Mouse (Mus musculus): ENCODE measurements around the gene Arnt.

Gene Arnt

DNA sequence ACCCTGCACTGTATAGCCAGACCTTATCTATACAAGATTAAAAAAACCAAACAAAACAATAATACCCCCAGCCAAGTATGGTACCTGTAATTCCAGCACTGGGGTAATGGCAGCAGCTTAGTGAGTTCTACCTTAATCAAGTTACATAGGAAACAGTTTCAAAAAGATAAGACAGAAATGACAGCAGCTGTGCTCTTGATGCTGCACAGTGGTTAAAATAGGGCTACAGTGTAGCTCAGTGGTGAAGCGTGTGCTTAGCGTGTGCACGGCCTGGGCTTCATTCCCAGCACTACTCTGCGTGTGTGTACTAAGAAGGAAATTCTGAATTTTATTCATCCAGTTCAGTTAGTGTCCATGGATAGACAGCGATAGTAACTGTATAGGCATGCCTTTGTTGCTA lies 22.2 kb downstream of the Arnt start:
- DNase-seq (ENCODE audit: low read depth, low spot score): no peak

DNA sequence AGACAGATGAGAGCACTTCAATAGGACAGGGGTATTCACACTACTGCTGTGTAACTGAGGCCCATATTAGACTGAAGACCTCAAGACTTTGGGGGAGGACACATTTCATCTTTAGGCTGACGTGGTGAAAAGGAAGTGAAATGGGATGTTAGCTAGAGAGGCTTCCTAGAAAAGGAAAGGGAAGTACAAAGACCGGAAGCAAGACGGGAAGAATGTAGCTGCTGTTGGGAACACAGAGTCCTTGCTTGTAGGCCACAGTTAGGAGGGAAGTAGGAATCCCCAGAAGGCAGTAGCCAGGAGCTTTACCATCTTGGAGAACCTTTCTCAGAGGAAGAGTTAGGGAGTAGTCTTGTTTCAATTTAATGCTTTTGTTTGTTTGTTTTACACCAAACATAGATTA lies 23.6 kb downstream of the Arnt start:
- DNase-seq (ENCODE audit: low read depth, low spot score): no peak

DNA sequence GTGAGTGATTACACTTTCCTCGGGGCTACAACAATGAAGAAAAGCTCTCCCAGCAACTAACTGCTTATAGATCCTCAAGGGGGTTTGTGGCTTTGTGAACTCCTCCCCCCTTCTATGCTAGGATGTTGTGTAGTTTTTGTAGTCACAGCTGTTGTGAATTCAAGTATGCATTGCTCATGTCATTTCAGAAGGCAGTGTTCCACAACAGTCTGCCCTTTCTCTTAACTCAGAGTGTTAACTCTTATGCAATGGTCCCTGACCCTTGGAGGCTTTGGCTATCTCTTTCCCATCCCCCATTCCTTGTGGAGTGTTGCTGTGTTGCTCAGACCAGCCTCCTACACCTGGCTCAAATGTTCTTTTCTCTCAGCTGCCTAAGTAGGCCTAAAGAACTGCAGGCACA lies 25.2 kb downstream of the Arnt start:
- DNase-seq (ENCODE audit: low read depth, low spot score): no peak

DNA sequence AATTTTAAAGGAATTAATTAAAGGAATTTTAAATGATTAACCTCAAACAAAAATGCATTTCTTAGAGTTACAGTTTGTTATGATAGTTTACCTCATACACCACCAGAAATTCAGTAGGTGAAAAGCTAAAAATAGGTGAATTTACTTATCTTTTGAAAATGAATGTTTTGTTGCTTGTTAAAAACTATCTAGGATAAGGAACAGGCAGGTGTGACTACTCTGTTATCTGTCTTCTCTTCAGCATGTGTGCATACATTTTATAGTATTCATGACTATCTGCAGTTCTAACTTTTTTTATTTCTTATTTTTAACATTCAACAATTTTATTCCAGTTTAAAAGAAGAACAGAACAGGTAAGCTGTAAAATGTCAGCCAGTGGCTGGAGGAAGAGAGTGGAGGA lies 29.7 kb downstream of the Arnt start:
- no peak for DNase-seq (ENCODE audit: low read depth, low spot score)

DNA sequence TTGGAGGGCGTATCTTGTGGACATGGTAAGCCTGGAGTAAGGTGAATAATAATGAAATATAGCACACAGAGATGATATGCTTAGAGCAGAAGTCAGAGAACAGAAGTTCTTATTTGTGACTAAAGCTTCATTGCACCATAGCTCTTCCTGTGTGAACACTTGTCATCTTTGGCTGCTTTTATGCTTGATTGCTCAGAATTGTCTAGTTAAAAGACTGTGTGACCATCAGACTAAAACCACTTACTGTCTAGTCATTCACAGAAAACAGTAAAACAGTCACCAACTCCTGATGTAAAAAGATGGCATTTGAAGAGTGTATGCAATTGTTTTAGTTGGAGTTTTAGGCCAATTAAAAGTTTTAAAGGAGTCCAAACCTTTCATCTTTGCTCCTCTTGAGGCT lies 44.8 kb downstream of the Arnt start:
- no peak for DNase-seq (ENCODE audit: low read depth, low spot score)

DNA sequence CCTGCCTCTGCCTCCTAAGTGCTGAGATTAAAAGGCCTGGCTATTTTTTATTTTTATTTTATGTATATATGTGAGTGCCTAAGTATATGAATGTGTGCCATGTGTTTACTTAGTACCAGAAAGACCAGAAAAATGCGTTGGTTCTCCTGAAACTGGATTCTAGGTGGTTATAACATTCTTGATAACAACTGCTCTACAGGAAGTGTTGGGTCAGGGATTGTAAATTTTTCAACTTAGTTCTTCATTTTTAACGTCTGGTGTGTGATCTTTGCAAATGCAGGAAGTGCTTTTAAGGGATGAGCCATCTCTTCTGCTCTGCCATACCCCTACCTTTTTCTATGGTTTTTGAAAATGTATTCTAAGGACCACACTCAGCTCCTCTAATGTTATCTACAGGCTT lies 52.2 kb downstream of the Arnt start:
- DNase-seq (ENCODE audit: low read depth, low spot score): no peak

DNA sequence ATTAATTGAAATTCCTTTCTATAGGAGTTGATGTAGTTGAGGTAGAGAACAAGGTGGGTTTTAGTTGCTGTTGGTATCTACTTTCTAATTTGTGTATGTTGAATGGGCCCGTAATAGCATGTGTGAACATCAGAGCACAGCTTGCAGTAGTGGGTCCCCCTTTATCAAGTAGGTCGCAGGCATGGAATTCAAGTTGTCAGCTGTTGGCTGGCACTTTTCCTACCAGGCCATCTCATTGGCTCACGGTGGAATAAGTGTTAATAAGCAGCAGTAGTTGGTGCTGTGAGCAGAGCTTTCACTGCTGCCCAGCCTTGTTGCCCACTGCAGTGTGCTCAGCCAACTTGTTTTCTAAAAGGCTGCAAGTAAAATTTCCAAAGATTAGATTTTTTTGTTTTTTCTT lies 54.5 kb downstream of the Arnt start:
- DNase-seq (ENCODE audit: low read depth, low spot score): no peak

DNA sequence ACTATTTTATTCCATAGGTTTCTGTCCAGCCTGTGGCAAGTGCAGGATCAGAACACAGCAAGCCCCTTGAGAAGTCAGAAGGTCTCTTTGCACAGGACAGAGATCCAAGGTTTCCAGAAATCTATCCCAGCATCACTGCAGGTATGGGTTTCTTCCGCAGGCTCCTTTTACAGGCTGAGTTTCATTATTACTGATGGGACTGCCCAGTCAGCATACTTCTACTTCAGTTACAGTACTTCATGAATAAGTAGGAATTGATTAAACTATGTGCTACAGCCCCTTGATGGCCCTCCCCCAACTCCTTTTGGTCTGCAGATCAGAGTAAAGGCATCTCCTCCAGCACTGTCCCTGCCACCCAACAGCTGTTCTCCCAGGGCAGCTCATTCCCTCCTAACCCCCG lies 56.0 kb downstream of the Arnt start:
- DNase-seq (ENCODE audit: low read depth, low spot score): no peak

DNA sequence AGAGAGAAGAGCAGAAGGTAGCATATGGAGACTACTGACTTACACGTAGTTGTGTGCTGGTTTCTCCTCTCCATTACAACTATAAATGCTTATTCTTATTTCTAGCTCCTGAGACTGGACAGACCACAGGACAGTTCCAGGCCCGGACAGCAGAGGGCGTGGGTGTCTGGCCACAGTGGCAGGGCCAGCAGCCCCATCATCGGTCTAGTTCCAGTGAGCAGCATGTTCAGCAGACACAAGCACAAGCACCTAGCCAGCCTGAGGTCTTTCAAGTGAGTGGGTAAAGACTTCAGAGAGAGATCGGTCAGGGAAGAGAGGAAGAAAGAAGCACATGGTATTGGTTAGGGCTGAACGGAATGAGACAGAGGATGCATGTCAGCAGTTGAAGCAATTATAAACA lies 60.2 kb downstream of the Arnt start:
- peak; percentile 32 for DNase-seq (ENCODE audit: low read depth, low spot score)

DNA sequence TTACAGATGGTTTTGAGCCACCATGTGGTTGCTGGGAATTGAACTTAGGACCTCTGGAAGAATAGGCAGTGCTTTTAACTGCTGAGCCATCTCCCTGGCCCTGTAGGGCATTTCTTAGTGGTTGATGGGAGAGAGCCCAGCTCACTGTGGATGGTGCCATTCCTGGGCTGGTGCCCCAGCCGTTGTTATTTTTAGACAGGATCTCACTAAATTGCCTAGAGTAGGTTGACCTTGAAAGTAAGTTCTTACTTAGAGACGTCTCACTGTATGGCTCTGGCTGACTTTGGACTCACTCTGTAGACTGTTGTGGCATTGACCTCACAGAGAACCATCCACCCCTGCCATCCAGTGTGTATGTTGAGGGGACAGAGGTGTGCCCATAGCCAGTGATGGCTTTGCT lies 64.0 kb downstream of the Arnt start:
- no peak for DNase-seq (ENCODE audit: low read depth, low spot score)

DNA sequence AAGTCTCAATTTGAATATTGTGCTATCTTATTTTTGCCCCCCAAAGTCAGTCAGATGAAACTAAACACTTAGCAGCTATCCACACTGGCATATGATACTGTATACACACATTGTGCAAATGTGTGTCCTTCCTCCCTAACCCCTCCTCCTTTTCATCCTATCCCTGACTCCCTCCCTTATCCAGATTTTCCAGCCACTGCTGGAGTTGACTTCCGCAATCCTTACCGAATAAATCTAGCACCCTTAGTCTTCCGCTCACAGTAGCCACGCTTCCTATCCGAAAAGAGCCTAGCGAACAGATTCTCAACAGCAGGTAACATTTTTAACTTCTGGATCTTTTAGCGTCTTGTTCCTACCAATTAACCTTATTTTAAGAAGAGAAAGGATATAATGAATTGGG lies 64.8 kb downstream of the Arnt start, which contains the start of gene Ctsk:
TSS of gene Ctsk (plus strand) at position 233 of the 400 bp plus-strand sequence.
- no peak for DNase-seq (ENCODE audit: low read depth, low spot score)

DNA sequence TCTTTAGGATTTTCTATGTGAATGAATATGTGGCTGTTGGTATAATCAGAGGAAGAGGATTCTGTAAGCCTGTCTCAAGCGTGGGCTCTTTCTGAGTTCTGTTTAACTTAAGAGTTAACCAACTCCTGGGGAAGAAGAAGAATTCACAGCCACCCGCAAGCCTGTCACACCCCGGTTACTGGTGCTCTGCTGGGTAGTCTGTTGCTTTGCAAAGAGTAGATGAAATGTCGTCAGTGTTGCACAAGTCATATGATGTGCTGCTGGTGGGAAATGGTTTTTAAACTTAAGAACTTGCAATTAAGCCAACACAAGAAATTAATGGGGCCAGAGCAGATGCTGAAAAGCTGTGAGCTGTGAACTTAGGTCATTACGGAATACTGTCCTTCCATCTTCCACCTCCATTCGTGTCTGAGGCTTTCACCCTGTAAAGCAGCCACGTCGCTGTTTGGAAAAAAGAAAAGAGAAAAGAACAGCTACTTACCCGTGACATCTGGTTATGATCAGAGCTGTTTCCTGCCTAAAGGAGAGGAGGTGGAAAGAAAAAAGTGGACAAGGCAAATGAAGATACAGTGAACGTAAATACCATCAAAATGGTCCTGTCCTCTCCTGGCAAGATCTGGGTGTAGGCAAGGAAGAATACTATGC lies 65.4 kb downstream of the Arnt start:
- no peak for DNase-seq (ENCODE audit: low read depth, low spot score)

DNA sequence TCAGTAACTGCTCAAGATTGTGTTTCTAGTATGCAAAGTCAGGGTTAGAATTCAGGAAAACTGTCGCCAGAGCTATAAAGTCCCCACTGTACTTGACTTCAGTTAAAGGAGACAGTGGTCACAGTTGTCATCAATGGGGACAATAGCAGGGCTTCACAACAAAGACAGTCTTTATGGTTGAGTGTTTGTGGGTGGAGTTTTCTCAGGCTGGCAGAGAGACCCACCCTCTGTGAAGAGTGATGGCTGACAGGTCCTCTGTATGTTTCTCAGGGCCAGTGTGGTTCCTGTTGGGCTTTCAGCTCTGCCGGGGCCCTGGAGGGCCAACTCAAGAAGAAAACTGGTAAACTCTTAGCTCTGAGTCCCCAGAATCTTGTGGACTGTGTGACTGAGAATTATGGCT lies 68.1 kb downstream of the Arnt start:
- DNase-seq (ENCODE audit: low read depth, low spot score): no peak

DNA sequence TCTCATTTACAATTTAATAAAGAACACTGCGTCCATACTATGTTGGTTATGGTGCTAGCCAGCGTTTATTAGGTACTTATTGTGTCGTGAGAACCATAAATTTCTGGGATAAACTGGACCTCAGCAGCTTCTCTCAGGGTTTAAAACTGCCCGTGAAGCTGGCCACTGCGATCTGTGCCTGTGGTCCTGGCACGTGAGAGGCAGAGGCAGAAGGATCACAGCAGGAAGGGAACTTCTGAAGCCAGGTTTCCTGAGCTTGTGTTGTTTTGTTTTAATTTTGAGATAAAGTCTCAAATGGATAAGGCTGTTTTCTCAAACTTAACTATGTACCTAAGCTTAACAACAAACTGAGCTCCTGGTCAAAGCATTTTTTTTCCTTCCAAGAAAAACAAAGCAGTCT lies 75.2 kb downstream of the Arnt start:
- no peak for DNase-seq (ENCODE audit: low read depth, low spot score)

DNA sequence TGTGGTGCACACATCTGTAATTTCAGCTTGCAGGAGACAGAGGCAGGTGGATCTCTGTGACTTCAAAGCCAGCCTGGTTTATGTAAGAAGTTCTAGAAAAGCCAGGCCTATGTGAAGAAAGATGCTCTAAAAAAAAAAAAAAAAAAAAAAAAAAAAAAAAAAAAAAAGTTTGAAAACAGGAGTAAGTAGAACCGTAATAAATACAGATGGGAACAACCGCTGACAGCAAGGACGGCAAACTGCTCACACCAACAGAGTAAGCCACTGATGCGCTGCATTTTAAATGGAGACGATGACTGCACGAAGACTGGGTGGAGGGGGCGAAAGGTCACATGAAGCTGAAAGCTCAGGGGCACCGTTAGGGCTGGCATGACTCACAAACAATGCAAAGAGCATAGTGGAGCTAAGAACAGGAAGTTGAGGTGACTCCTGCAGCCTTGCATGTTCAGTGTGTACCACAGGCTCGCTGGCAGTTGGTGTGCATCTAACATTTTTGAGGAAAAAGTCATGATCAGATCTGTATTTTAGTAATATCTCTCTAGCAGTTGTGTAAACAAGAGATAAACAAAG lies 77.5 kb downstream of the Arnt start:
- DNase-seq (ENCODE audit: low read depth, low spot score): no peak

DNA sequence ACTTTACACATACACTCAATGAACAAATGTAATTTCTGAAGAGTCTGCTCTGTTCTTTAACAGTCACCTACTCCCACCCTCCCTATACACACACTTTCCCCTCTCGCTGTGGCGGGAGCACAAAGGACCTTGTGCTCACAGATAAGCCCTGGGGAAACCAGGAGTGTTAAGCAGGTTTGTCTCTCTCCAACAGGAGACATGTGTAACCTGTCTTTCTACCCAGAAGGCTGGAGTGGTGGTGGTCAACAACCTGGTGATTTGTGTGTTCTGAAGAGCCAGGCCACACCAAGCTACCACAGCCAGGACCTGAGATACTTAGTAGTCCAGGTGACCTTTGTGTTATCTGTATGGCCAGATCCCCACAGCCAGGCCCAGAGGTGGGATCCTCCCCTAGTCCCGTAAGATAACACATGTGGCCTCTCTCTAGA lies 82.4 kb downstream of the Arnt start:
- DNase-seq (ENCODE audit: low read depth, low spot score): no peak

DNA sequence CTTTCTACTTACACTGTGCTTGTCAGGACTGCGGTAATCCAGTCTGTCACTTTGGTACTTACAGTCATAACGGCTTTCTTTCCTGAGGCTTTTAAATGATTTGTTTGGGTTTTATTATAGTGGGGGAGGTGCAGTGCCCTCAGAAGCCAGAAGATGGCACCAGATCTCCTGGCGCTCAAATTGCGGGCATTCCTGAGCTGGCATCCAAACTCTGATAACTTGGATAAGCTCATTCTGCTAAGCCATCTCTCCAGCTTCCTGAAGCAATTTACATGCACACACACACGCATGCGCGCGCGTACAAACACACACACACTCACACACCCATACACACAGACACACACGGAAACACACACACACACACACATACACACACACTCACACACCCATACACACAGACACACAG lies 83.3 kb downstream of the Arnt start:
- DNase-seq (ENCODE audit: low read depth, low spot score): peak; percentile 54

DNA sequence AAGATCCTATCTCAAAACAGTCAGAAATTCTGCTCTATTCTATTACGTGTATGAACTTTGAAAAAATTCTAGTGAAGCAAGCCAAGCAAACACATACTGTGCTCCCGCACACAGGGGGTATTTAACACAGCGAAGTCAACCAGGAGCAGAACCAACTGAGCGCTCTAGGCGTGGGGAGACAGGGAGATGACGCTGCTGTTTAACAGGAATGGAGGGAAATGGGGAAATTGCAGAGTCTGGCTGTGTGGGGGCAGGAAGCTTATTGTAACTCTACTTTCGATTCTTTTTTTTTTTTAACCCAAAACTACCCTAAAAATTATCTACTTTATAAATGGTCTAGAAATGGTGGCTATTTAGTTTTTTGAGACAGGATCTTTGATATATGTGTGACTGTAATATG lies 84.7 kb downstream of the Arnt start:
- DNase-seq (ENCODE audit: low read depth, low spot score): no peak

DNA sequence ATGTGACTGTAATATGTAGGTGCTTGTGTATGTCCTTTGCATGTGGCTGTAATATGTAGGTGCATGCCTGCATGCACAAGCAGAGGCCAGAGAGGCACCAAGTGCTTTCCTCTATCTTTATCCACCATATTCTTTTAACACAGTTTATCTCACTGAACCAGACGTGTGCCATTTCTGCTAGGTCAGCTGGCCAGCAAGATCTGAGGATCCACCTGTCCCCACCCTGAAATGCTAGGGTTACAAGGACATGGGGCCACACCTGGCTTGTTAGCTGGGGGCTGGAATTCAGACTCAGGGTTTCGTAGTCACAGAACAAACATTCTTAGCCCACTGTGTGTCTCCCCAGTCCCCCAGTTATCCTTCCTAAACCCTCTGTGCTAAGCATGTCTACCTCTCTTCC lies 85.1 kb downstream of the Arnt start:
- DNase-seq (ENCODE audit: low read depth, low spot score): no peak

DNA sequence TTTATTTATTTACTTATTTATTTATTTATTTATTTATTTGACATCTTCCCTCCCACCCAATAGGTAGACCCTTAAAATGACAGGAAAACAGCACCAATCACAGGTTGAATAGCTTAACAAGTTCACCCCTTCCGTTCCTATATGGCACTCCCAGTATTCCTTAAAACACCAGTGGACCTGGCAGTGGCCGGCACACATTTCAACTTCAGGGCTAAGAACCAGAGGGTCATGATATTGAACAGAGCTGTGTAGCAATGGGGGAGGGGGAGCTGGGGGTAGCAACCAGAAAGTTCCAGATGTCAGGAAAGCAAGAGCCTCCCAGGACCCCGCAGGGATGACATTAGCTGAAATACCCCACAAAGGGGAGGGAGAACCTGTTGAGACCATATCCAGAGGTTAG lies 85.9 kb downstream of the Arnt start:
- DNase-seq (ENCODE audit: low read depth, low spot score): no peak

DNA sequence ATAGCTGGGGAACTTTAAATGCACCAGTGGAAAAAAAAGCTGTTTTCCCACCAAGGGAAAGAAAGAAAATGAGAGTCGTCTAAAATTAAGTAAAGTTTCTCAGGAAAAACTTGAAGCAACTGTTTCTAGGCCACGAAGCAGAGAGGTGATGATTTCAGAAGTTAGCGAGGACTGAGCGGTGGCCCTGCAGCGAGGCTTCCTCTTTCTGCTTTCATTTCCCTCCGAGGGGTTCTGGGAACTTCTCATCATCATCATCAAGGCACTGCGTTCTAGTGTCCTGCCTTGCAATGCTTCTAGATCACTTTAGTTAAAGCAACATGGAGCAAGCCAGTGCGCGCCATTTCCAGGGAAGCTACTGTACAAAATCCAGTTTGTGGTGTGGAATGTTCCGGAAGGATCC lies 87.0 kb downstream of the Arnt start:
- DNase-seq (ENCODE audit: low read depth, low spot score): no peak

DNA sequence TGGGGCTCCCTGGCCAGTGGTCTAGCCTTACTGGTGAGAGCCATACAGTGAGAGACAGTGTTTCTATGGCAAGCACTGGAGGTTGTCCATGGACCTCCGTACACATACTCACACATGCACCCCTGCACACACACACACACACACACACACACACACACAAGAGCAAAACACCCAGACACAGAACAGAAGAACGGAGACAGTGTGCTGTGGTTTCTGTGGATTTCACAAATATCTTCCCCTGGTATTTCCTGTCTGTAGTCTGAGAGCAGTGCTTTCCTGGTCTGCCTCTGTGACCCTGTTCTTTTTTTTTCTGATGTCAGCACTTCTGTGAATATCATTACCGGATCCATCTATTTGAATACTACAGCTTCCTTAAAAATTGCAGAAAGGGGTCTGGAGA lies 89.5 kb downstream of the Arnt start:
- no peak for DNase-seq (ENCODE audit: low read depth, low spot score)

DNA sequence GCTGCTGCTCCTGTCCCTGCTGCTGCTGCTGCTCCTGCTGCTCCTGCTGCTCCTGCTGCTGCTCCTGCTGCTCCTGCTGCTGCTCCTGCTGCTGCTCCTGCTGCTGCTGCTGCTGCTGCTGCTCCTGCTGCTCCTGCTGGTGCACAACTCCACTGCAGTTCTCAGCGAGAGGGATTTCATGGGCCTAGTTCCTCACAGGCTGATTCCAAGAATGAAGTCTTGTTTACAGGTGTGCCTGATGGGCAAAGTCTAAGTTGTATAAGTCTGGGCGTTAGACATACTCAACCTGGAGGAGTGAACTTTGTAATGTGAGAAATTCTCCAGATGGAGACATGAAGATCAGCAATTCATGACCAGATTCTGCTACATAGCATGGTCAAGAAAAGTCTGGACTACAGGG lies 90.5 kb downstream of the Arnt start:
- no peak for DNase-seq (ENCODE audit: low read depth, low spot score)

DNA sequence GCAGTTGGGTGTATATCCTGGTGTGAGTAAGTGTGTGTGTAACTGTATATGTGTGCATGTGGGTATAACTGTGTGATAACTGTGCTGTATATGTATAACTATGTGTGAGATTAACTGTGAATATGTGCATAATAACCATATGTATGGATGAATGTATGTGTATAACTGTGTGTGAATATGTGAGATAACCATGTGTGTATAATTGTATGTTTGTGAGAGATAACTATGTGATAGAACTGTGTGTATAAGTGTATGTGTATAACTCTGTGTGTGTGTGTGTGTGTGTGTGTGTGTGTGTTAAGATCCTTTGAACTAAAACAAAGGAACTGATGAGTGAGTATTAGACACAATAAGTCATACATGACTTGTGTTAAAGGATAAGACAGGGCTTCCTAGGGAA lies 91.9 kb downstream of the Arnt start:
- no peak for DNase-seq (ENCODE audit: low read depth, low spot score)
